Mouse (Mus musculus) testis, adult 2 months (tissue): ENCODE results near the gene Cdca5.

Experiments used
- CTCF ChIP-seq: fragments of 200-500 bp; IDR thresholded peaks from 2 replicates; pipeline ENCODE4 v1.5.1; 2012; ENCODE audit warnings: low read depth, mild to moderate bottlenecking, inconsistent platforms, low read length, moderate library complexity; ENCODE audit not compliant: control insufficient read depth, insufficient read depth, insufficient replicate concordance
- POLR2A ChIP-seq: fragments of 200-500 bp; IDR thresholded peaks from 2 replicates; pipeline ENCODE4 v1.6.1; 2012; ENCODE audit warnings: low read depth, mild to moderate bottlenecking, inconsistent platforms, low read length, moderate library complexity; ENCODE audit not compliant: control insufficient read depth

GRCm38 (mm10) chr19:6088841-6089240 is 4.1 kb downstream of the Cdca5 start:
- TF ChIP-seq CTCF (no peak), POLR2A (no peak)
